Mouse (Mus musculus) frontal cortex, postnatal 36 days (tissue): ENCODE data around the gene Cadps.

ENCODE experiments used
- DNase-seq, 2 experiments: peaks; one replicate each; pipeline ENCODE4 v3.0.0; 2022; ENCODE audit warnings: low spot score in 2 of 2

Cadps gene

GRCm38 (mm10) chr14:12822491-12823219 lies at the start of gene Cadps:
Gene Cadps, minus strand, starts transcription at chr14:12823079.
- DNase-seq = peak; percentile 80 to 82

GRCm38 (mm10) chr14:12869605-12870004 lies 46.7 kb upstream of the Cadps start:
- no peak for DNase-seq

DNA sequence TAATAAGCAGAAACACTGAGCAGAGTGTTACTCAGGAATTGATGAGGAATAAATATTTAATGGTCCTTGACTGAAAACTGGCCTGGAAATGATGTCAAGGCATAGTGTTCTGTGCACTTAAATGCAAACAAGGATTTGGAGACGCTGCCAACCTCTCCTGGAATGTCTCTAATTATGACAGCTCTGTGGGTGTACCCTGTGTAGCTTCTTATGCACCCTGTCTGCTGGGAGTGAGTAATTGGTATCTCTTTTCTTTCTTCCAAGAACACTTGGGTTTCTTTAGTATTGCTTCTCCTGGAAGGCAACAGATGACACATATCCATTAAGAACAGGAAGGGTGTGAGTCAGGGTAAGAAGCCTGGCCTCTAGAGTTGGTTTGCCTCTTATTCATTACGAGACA lies 42.4 kb upstream of the Cadps start:
- peak in 1 of 2 experiments; percentile 33 for DNase-seq

- no peak for DNase-seq
Measured at GRCm38 (mm10) chr14:12843860-12844259, 21.0 kb upstream of the Cadps start.

GRCm38 (mm10) chr14:12839471-12839870 lies 16.6 kb upstream of the Cadps start:
- no peak for DNase-seq

DNA sequence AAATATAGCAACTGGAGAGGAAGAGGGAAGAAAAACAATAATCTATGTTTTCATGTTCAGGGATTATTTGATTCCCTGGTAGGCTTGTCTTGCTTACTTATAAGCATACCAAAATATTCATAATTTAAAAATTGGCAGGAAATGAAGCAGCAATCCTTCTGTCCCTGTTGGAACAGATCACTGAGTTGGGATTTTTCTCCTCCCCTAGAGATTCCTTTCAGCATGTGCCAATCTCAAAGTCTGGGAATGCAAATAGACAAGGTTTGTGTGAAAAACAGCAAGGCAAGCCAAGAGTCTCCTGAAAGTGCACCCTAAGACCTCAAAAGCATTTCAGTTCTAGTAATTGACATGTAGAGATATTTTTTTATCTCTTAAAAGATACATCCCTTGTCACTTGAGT lies 16.1 kb upstream of the Cadps start:
- no peak for DNase-seq

GRCm38 (mm10) chr14:12838323-12838722 lies 15.4 kb upstream of the Cadps start:
- DNase-seq = no peak

- DNase-seq = no peak
Measured at GRCm38 (mm10) chr14:12837902-12838301, 15.0 kb upstream of the Cadps start.

- no peak for DNase-seq
Measured at GRCm38 (mm10) chr14:12823781-12824180, 902 bp upstream of the Cadps start.

DNA sequence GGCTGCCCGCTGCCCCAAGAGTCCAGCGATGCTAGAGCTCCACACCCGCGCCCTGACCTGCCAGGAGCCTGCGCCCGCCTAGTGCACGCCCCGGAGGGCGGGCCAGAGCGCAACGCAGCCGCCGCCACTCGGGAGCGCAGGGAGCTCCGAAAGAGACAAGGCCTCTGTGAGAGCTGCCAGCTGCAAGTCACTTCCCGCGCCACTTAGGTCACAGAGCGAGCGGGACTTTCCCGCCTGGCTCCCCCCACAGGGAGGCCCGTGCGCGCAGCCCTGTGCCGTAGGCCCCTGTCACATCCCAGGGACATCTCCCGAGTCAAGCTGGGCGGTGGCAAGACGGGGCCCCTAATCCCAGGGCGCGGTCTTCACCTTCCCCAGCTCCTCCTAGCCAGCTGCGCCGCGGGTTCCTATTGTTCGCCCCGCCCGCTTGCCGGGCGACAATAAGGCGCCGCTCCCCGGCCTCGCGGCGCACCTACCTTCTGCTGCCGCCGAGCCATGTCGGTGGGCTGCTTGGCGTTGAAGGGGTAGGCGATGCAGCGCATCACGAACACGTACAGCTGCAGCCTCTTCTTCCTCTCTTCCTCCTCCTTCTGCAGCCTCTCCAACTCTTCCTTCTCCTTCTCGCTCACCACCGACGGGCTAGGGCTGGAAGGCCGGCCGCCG lies 918 bp downstream of the Cadps start:
- peak; percentile 76 to 79 for DNase-seq

DNA sequence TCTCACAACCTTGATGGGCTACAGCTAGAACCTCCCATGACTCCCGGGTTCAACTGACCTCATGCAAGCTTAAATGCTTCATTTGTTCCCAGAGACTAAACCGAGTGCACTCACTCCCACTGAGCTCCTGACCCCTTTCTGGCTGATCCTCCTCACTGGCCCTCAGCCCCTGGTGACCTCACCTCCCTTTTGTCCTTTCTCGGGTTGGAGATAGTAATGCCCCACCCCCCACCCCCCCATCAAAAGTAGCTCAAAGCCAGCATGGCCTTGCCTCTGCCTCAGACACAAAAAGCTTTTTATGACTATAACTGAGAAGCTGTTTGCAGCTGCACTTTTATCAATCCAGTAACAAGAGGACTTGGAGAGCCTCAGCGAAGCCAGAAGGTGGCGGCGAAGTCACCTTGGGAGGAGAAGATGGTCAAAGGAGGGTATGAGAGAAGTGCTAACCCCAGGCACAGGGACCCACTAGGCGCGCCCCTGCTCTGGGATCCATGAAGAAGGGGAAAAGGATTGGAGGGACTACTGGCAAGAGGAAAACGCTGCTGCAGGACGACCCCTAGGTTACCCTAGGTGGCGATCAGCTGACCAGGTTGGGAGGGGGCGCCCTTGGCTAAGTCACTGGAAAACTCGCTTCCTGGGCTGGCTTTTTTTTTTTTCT lies 1.6 kb downstream of the Cadps start:
- DNase-seq = peak in 1 of 2 experiments; percentile 31

GRCm38 (mm10) chr14:12820149-12820548 lies 2.7 kb downstream of the Cadps start:
- DNase-seq = no peak

DNA sequence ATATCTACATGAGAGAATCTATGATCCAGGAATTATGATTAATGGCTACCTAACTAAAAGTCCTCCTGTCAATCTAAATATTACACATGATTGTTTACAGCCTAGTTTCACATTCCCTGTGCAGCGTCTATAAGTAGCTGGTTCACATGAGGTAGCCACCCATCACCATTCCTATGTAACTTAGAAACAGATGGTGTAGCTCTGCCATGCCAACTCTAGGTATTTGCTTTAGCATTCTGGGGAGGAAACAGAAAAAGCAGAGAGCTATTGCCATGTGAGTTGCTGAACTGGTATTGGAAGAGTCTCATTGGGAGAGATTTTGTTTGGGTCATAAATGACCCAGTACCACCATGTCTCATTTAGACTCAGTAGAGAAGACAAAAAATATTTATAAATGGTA lies 4.4 kb downstream of the Cadps start:
- DNase-seq = peak in 1 of 2 experiments; percentile 59

- no peak for DNase-seq
Measured at GRCm38 (mm10) chr14:12812072-12812471, 10.8 kb downstream of the Cadps start.

- DNase-seq = no peak
Measured at GRCm38 (mm10) chr14:12802995-12803394, 19.9 kb downstream of the Cadps start.

DNA sequence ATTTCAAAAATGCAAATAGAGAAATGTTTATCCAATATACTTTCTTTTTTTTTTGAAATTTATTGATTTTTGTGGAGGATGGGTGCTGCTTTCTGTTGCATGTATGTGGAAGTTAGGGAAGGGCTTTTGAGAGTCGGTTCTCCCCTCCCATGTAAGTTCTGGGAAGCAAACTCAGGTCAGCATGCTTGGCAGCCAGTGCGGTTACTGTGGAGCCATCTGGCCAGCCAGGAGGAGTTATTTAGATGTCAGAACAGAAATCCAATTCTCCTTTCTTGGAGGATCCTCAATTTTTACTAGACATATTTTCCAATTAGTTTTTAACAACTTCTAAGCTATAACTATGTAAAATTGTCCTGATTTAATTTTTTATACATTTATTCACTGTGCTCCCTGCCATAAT lies 21.8 kb downstream of the Cadps start:
- no peak for DNase-seq

GRCm38 (mm10) chr14:12798926-12799325 lies 24.0 kb downstream of the Cadps start:
- DNase-seq = no peak

- no peak for DNase-seq
Measured at GRCm38 (mm10) chr14:12784296-12784695, 38.6 kb downstream of the Cadps start.

DNA sequence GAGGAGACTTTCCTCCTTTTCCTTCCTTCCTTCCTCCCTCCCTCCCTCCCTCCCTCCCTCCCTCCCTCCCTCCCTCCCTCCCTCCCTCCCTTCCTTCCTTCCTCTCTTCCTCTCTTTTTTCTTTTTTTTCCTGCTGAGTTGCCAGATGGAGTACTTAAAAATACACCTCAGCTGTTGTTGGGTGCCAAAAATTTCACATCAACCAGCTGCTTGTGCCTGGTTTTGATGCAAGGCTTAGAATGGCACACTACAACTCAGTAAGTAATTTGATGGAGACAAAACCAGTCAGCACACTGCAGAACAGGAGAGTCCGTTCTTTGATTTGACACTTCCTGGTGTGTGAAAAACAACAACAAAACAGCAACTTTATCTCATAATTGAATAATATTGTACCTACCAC lies 42.9 kb downstream of the Cadps start:
- peak in 1 of 2 experiments; percentile 47 for DNase-seq

- DNase-seq = peak; percentile 35 to 68
Measured at GRCm38 (mm10) chr14:12777990-12778389, 44.9 kb downstream of the Cadps start.

DNA sequence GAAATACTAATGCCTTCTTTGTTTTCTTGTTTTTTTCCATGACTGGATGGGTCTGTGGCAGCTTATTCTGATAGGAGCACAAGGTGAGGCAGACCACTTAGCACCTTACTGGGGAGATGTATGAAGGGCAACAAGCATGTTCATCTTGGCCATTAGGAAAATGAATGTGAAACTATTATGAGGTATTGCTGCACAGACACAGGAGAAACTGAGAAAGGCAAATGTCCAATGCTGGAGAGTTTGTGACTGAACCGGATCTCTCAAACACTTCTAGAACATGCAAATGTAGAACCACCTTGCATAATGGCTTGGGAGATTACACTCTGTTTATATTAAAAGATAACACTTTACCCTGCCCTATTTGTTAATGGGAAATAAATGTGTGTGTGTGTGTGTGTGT lies 54.0 kb downstream of the Cadps start:
- DNase-seq = no peak

GRCm38 (mm10) chr14:12753237-12753636 lies 69.6 kb downstream of the Cadps start:
- peak; percentile 25 to 44 for DNase-seq

- no peak for DNase-seq
Measured at GRCm38 (mm10) chr14:12751821-12752220, 71.1 kb downstream of the Cadps start.
